Mouse (Mus musculus) ovary, postnatal 10 days (tissue): ENCODE data around the gene Gal3st3.
"Not testable (repeated sequence)": the region's sequence is repeated elsewhere in the genome, so short reads cannot be mapped to it uniquely, and the experiment has no call there.

Experiments used
- DNase-seq: peaks from one replicate; pipeline ENCODE4 v3.0.0; 2022; ENCODE audit warnings: low spot score

Gene Gal3st3

GRCm38 (mm10) chr19:5306968-5307734, 9.0 kb downstream of the Gal3st3 start:
- DNase-seq, result no peak

GRCm38 (mm10) chr19:5309025-5309424, 10.9 kb downstream of the Gal3st3 start:
- DNase-seq, result no peak

GRCm38 (mm10) chr19:5313189-5313588, 15.1 kb downstream of the Gal3st3 start:
- no peak for DNase-seq

GRCm38 (mm10) chr19:5323801-5324200, 25.7 kb downstream of the Gal3st3 start:
- no peak for DNase-seq

- DNase-seq, result no peak
Observed at GRCm38 (mm10) chr19:5327970-5328369, 29.8 kb downstream of the Gal3st3 start.

- no peak for DNase-seq
Observed at GRCm38 (mm10) chr19:5334741-5335140, 36.6 kb downstream of the Gal3st3 start.

- no peak for DNase-seq
Observed at GRCm38 (mm10) chr19:5335441-5335840, 37.3 kb downstream of the Gal3st3 start, which contains the start of gene Catsper1. Catsper1 (plus strand) TSS chr19:5335741.

GRCm38 (mm10) chr19:5337975-5338374, 39.8 kb downstream of the Gal3st3 start:
- DNase-seq, result peak; percentile 52

- DNase-seq, result no peak
Observed at GRCm38 (mm10) chr19:5341360-5341759, 43.2 kb downstream of the Gal3st3 start.

- no peak for DNase-seq
Observed at GRCm38 (mm10) chr19:5345297-5346131, 47.4 kb downstream of the Gal3st3 start.

- no peak for DNase-seq
Observed at GRCm38 (mm10) chr19:5348064-5348463, 49.9 kb downstream of the Gal3st3 start.

- no peak for DNase-seq
Observed at GRCm38 (mm10) chr19:5348526-5349501, 50.7 kb downstream of the Gal3st3 start.

GRCm38 (mm10) chr19:5349502-5349873, 51.4 kb downstream of the Gal3st3 start, which contains the start of gene Cst6:
Cst6 (minus strand) TSS chr19:5349574.
- not testable (repeated sequence) for DNase-seq

- no peak for DNase-seq
Observed at GRCm38 (mm10) chr19:5353609-5354008, 55.5 kb downstream of the Gal3st3 start.

- no peak for DNase-seq
Observed at GRCm38 (mm10) chr19:5356080-5356479, 57.9 kb downstream of the Gal3st3 start.
